Mouse (Mus musculus): ENCODE data around the gene Ccser1.
"Not testable (repeated sequence)": the region's sequence is repeated elsewhere in the genome, so short reads cannot be mapped to it uniquely, and the experiment has no call there.

The Ccser1 gene

DNA sequence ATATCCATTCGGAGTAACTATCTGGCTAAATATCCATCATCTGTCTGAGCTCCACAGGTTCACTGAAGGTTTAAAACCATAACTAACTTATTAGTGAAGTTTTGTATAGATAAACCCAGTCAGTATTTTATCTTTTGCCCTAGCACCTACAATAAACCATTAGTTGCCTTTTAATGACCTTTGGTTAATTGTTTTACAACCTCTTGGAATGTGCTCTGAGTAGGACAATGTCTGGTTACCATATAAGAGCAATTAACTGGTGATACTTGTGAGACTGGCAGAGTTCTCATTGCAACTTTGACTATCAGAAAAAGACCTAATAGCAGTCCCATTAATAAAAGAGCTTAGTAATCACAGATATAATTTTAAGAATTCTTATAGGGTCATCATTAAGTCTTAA is 864.9 kb downstream of the Ccser1 start:
- not testable (repeated sequence) for DNase-seq (ENCODE audit: low spot score in 2 of 2)

GRCm38 (mm10) chr6:62055276-62055675 is 875.2 kb downstream of the Ccser1 start:
- DNase-seq (ENCODE audit: low spot score in 2 of 2), result no peak

GRCm38 (mm10) chr6:62066363-62067023 is 886.4 kb downstream of the Ccser1 start:
- DNase-seq (ENCODE audit: low spot score in 2 of 2), result no peak

DNA sequence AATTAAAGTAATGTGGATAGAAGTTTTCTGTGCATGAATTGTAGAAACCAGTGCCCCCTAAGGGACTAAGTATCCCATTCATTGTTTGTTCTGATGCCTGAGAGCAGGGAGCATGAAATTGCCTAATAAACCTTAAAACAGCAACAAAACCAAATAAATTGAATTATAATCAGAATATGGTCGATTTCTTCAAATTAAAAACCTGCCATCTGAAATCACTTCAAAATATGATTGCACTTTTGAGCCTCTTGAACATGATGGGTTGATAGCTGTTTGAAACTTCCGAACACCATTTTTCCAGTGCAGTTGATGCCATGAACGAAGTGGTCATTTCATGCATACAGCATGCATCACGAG is 886.9 kb downstream of the Ccser1 start:
- no peak for DNase-seq (ENCODE audit: low spot score in 2 of 2)

- DNase-seq (ENCODE audit: low spot score in 2 of 2), result no peak
Observed at GRCm38 (mm10) chr6:62105464-62105863, 925.3 kb downstream of the Ccser1 start.

GRCm38 (mm10) chr6:62132531-62132930 is 952.4 kb downstream of the Ccser1 start:
- DNase-seq (ENCODE audit: low spot score in 2 of 2), result no peak

- DNase-seq (ENCODE audit: low spot score in 2 of 2), result no peak
Observed at GRCm38 (mm10) chr6:62160320-62160719, 980.2 kb downstream of the Ccser1 start.

DNA sequence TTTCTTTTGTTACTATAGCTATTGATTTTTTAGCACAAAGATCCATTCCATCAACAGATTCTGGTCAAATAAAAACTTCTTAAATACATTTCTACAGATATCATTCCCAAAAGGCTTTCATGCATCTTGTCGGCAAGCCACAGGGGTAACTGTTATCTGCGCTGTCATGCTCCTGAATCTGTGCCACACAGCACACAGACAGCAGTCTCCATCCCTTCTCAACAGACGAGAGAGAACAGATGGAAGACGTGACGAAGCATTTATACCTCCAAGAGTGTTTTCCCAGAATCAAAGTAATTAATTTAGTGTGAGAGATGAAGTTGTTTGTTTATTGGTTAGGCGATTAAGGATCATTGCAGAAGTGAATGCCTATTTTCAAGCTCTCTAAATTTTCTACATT is 982.5 kb downstream of the Ccser1 start:
- DNase-seq (ENCODE audit: low spot score in 2 of 2), result no peak

- no peak for DNase-seq (ENCODE audit: low spot score in 2 of 2)
Observed at GRCm38 (mm10) chr6:62163826-62164225, 983.7 kb downstream of the Ccser1 start.

- DNase-seq (ENCODE audit: low spot score in 2 of 2), result no peak
Observed at GRCm38 (mm10) chr6:62196496-62197188, 1016.5 kb downstream of the Ccser1 start.

GRCm38 (mm10) chr6:62198768-62199167 is 1018.6 kb downstream of the Ccser1 start:
- no peak for DNase-seq (ENCODE audit: low spot score in 2 of 2)

DNA sequence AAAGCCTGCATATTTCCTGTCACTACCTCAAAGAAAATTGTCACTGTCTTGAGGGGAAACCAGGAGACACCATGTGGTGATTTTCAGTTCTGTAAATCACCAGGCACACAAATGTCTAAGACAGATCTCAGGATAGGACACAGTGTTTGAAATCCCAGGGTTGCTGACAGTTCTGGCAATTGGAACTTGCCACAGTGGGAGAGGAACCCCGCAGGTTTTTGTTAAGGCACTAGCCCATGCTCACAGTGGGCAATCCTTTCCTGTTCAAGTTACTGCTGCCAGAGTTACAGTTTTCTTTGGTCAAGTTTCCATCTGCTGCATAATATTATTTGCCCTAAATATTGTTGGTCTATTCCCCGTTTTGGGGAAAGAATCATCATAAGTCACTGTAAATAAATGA is 1024.9 kb downstream of the Ccser1 start:
- no peak for DNase-seq (ENCODE audit: low spot score in 2 of 2)

DNA sequence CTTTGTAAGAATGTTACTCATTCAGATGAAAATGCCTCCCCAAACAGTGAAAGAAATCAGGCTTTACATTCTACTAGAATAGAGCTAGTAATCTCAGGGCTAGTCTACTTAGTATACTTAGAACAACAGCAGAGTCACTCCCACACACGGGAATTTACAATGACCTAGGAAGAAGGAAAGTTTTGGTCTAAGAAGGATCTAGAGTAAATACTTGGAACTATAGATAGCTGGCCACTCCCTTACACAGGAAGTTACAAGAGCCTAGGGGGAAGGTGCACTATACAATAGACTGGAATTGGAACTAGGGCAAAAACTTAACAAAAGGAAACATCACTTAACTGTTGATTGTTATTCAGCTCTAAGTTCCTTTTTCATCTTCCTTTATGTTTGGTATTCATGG is 1041.7 kb downstream of the Ccser1 start:
- no peak for DNase-seq (ENCODE audit: low spot score in 2 of 2)

DNA sequence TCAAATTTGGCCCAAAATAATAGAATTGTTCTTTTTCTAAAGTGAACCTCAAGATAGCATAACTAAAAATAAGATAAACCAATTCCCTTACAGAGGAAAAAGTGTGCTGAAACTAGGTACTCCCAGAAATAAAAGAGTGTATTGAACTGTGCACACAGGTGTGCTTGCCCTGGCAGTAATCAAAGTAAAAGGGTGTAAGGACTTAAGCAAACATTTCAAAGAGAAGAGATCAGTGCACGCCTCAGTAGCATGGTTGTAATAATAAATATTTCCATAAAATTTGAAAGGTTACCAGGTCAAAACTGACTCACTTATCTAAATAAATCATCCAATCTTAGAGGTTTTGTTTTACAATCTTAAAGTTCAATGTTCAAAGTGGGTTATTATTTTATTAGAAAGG is 1083.8 kb downstream of the Ccser1 start:
- no peak for DNase-seq (ENCODE audit: low spot score in 2 of 2)

DNA sequence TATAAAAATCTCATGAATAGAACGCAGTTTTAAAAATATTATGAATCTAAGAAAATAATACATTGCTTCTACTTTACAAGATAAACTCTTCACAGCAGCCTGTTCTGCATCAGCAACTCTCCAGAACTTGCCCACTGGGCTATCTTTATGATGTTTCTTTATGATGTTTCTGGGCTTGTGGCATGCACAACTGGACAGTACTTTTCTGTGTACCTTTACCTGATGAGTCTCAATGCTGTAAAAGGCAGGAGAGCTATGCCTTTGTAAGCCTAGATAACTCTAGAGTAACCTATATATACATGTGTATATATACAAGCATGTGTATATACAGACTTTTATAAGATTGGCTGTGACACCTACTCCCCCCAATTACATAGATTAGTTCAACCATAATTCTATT is 1084.4 kb downstream of the Ccser1 start:
- no peak for DNase-seq (ENCODE audit: low spot score in 2 of 2)

- no peak for DNase-seq (ENCODE audit: low spot score in 2 of 2)
Observed at GRCm38 (mm10) chr6:62281256-62281655, 1101.1 kb downstream of the Ccser1 start.

DNA sequence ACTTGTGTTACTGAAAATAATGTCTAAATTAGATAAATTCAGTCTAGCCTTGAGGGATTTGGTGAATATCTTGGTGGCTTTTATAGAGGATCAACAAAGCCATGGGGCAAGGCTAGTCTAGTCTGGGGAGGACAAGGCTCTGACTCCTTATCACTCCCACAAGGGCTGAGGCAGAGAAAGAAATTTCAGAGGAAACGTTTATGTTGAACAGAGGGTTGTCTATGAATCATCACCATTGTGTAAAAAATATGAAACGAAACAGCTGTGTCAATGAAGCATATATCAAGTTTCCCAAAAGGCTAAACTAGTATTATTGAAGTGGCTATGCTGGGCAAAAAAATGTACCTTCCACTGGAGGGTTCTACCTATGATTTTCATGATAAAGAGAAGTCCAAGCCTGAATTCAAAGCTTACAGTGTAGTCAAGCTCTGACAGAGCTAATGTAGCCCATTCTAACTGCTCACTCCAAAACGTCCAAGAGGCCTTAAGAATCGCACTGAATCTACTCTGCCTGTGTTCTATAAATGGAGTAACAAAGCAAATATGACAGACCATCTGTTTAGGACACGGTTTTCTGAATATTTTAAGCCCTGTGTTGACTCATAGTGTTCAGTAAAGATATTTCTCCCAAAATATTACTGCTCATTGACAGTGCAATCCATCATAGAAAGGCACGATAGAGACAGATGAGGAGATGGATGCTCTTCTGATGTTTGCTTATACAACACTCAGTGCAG is 1121.6 kb downstream of the Ccser1 start:
- no peak for DNase-seq (ENCODE audit: low spot score in 2 of 2)

GRCm38 (mm10) chr6:62318627-62319026 is 1138.5 kb downstream of the Ccser1 start:
- no peak for DNase-seq (ENCODE audit: low spot score in 2 of 2)

- no peak for DNase-seq (ENCODE audit: low spot score in 2 of 2)
Observed at GRCm38 (mm10) chr6:62340319-62340718, 1160.2 kb downstream of the Ccser1 start.

DNA sequence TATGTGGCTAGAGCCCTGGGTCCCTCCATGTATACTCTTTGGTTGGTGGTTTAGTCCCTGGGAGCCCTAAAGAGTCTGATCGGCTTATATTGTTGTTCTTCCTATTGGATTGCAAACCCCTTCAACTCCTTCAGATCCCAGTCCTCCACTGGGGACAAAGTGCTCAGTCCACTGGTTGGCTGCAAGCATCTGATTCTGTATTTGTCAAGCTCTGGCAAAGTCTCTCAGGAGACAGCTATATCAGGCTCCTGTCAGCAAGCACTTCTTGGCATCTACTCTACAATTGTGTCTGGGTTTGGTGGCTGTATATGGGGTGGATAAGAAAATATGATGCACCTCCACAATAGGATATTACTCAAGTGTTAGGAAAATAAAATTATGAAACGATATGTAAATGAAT is 1187.7 kb downstream of the Ccser1 start:
- DNase-seq (ENCODE audit: low spot score in 2 of 2), result no peak

Measured in spleen, postnatal 14 days (tissue).